In genomic region chr6:83156259-83156684, GRCm38 (mm10) we compare ENCODE assay signal across 8 mouse cellular contexts. TPM values are rescaled to one million over a fixed set of nuclear protein-coding genes. Genes with fewer than 3 reads are reported as not detected.
DNase-seq lines count a peak whose midpoint lies in the region; ATAC-seq lines count a peak whose summit lies in the region.

Gene Wdr54, minus strand, starts transcription at chr6:83156397.
Gene 1700003E16Rik, plus strand, starts transcription at chr6:83156404.

- peaks cover 15% of the 10 kb centered on the region for H3K27me3 ChIP-seq in forebrain, embryonic 12.5 days
- H3K27me3 ChIP-seq in hindbrain, embryonic 10.5 days (ENCODE audit: insufficient read depth, poor library complexity, severe bottlenecking) = peaks cover 29% of the 10 kb centered on the region

- peak; percentile 94 for ATAC-seq in forebrain, embryonic 12.5 days (ENCODE audit: low FRiP score)

- H3K4me2 ChIP-seq in forebrain, embryonic 12.5 days = peak within 1 kb of the TSS; percentile 83

- H3K4me1 ChIP-seq in forebrain, embryonic 12.5 days = peaks cover 28% of the 10 kb centered on the region
- H3K4me1 ChIP-seq in hindbrain, embryonic 10.5 days (replicated peaks) = peaks cover 48% of the 10 kb centered on the region

- peak within 1 kb of the TSS; percentile 19; the same call in 1 of the 2 replicates for H3K27ac ChIP-seq in forebrain, embryonic 12.5 days
- peak within 1 kb of the TSS; percentile 85 for H3K27ac ChIP-seq in hindbrain, embryonic 10.5 days

- no peaks in the 10 kb centered on the region for H3K9me3 ChIP-seq in forebrain, embryonic 12.5 days
- no peaks in the 10 kb centered on the region for H3K9me3 ChIP-seq in hindbrain, embryonic 10.5 days

- WGBS in forebrain, embryonic 12.5 days = 2% methylated on average over 32 of the region's 32 CpGs
- WGBS in hindbrain, embryonic 10.5 days = 1% methylated on average over 32 of the region's 32 CpGs

- peaks cover 22% of the 10 kb centered on the region for H3K36me3 ChIP-seq in forebrain, embryonic 12.5 days (replicated peaks)
- H3K36me3 ChIP-seq in hindbrain, embryonic 10.5 days = peaks cover 29% of the 10 kb centered on the region

- DNase-seq in adrenal gland, adult (ENCODE audit: inconsistent age in 2 of 2, low spot score in 1 of 2) = peak; percentile 72 to 89
- no peak for DNase-seq in adrenal gland, adult 8-10 months
- peak; percentile 23 for DNase-seq in c-Kit-positive CD71-positive TER-119-negative erythroid progenitor cells, embryonic 14.5 days (ENCODE audit: low read depth)
- peak; percentile 90 for DNase-seq in hindbrain, embryonic 10.5 days (ENCODE audit: low spot score)
- DNase-seq in layer of hippocampus, postnatal 36 days = peak; percentile 73 to 82
- DNase-seq in lung, postnatal 36 days = peak; percentile 61
- DNase-seq in right cerebral cortex, adult 2 months (ENCODE audit: low spot score in 2 of 2) = peak; percentile 82 to 87

- peak within 1 kb of the TSS; percentile 60 for H3K4me3 ChIP-seq in forebrain, embryonic 12.5 days (replicated peaks)
- peak within 1 kb of the TSS; percentile 66 for H3K4me3 ChIP-seq in hindbrain, embryonic 10.5 days

- peak within 1 kb of the TSS; percentile 62 for H3K9ac ChIP-seq in forebrain, embryonic 12.5 days

RNA-seq across cellular contexts. Expression of gene Wdr54, which starts in this region (rescaled TPM):
- total RNA-seq in adrenal gland, adult 8-10 months (2022) = 1 to 10 TPM; 3.2 to 6.3 (median 5.3) TPM
- 12.5 and 15.4 TPM in 2 replicates for polyA plus RNA-seq in forebrain, embryonic 12.5 days (2016; fragmentation: Nextera tagmentation; extraction: Ambion mirVana)
- polyA plus RNA-seq in hindbrain, embryonic 10.5 days (2016; fragmentation: Nextera tagmentation; extraction: Ambion mirVana) = 14.2 and 15.9 TPM in 2 replicates
- total RNA-seq in layer of hippocampus, postnatal 36 days (2021) = 10 to 100 TPM; 24.2 to 25.3 TPM

RNA-seq across cellular contexts. Expression of gene 1700003E16Rik, which starts in this region (rescaled TPM):
- total RNA-seq in adrenal gland, adult 8-10 months (2022) = 1 to 10 TPM; 1.2 to 2.6 (median 1.9) TPM
- 1.8 and 2.7 TPM in 2 replicates for polyA plus RNA-seq in forebrain, embryonic 12.5 days (2016; fragmentation: Nextera tagmentation; extraction: Ambion mirVana)
- 3.1 and 6.0 TPM in 2 replicates for polyA plus RNA-seq in hindbrain, embryonic 10.5 days (2016; fragmentation: Nextera tagmentation; extraction: Ambion mirVana)
- 10 to 100 TPM; 23.4 to 24.0 TPM for total RNA-seq in layer of hippocampus, postnatal 36 days (2021)

Comparison
In these comparisons a context has a peak if more than half of its experiments do, and no peak if none do; other contexts are left out.
1. RNA of gene 1700003E16Rik (total RNA-seq): 23.4 to 24.0 TPM in layer of hippocampus, postnatal 36 days; 1.2 to 2.6 TPM in adrenal gland, adult 8-10 months; every median in the first group is over 4 times any median in the second.